Mouse (Mus musculus): ENCODE data around the gene Hsd17b6. TPM values are rescaled to one million over a fixed set of nuclear protein-coding genes. Genes with fewer than 3 reads are reported as not detected.

Gene Hsd17b6
- polyA plus RNA-seq, 1 experiment from 2014 or later, result not detected

Other genes starting within 250 kb of the Hsd17b6 start
- gene Rdh1, start 247.9 kb downstream of the Hsd17b6 start, polyA plus RNA-seq (2014; fragmentation: Nextera tagmentation; extraction: Ambion mirVana), result 0.05 and 0.07 TPM in 2 replicates
- gene Rdh16f1, start 247.8 kb downstream of the Hsd17b6 start, polyA plus RNA-seq (2014; fragmentation: Nextera tagmentation; extraction: Ambion mirVana), result 0.26 TPM in 1 of 2 replicates, not detected in the other
- 0.32 TPM in 1 of 2 replicates, not detected in the other for gene Rdh9, start 231.2 kb downstream of the Hsd17b6 start, polyA plus RNA-seq (2014; fragmentation: Nextera tagmentation; extraction: Ambion mirVana)
- 0.07 and 0.14 TPM in 2 replicates for gene Rdh16, start 206.5 kb downstream of the Hsd17b6 start, polyA plus RNA-seq (2014; fragmentation: Nextera tagmentation; extraction: Ambion mirVana)
- gene Rdh19, start 157.7 kb downstream of the Hsd17b6 start, polyA plus RNA-seq (2014; fragmentation: Nextera tagmentation; extraction: Ambion mirVana), result not detected in 2 replicates
- not detected in 2 replicates for gene Rdh16f2, start 141.1 kb downstream of the Hsd17b6 start, polyA plus RNA-seq (2014; fragmentation: Nextera tagmentation; extraction: Ambion mirVana)
- gene Rdh7, start 118.8 kb downstream of the Hsd17b6 start, polyA plus RNA-seq (2014; fragmentation: Nextera tagmentation; extraction: Ambion mirVana), result not detected in 2 replicates
- not detected in 2 replicates for gene Sdr9c7, start 109.1 kb downstream of the Hsd17b6 start, polyA plus RNA-seq (2014; fragmentation: Nextera tagmentation; extraction: Ambion mirVana)
- 98.1 and 100.0 TPM in 2 replicates for gene Prim1, start 7.6 kb upstream of the Hsd17b6 start, polyA plus RNA-seq (2014; fragmentation: Nextera tagmentation; extraction: Ambion mirVana)
- gene Naca, start 28.0 kb upstream of the Hsd17b6 start, polyA plus RNA-seq (2014; fragmentation: Nextera tagmentation; extraction: Ambion mirVana), result 967 and 1,287 TPM in 2 replicates
- gene Ptges3, start 51.3 kb upstream of the Hsd17b6 start, polyA plus RNA-seq (2014; fragmentation: Nextera tagmentation; extraction: Ambion mirVana), result 566 and 622 TPM in 2 replicates
- 2,294 and 2,764 TPM in 2 replicates for gene Atp5b, start 75.7 kb upstream of the Hsd17b6 start, polyA plus RNA-seq (2014; fragmentation: Nextera tagmentation; extraction: Ambion mirVana)
- gene Baz2a, start 84.0 kb upstream of the Hsd17b6 start, polyA plus RNA-seq (2014; fragmentation: Nextera tagmentation; extraction: Ambion mirVana), result 17.6 and 33.7 TPM in 2 replicates
- gene Rbms2, start 172.7 kb upstream of the Hsd17b6 start, polyA plus RNA-seq (2014; fragmentation: Nextera tagmentation; extraction: Ambion mirVana), result 35.6 and 36.0 TPM in 2 replicates
- gene Gls2, start 186.8 kb upstream of the Hsd17b6 start, polyA plus RNA-seq (2014; fragmentation: Nextera tagmentation; extraction: Ambion mirVana), result 0.89 and 1.1 TPM in 2 replicates
- gene Spryd4, start 204.2 kb upstream of the Hsd17b6 start, polyA plus RNA-seq (2014; fragmentation: Nextera tagmentation; extraction: Ambion mirVana), result 31.1 and 34.8 TPM in 2 replicates
- gene Mip, start 218.2 kb upstream of the Hsd17b6 start, polyA plus RNA-seq (2014; fragmentation: Nextera tagmentation; extraction: Ambion mirVana), result not detected in 2 replicates
- gene Timeless, start 224.5 kb upstream of the Hsd17b6 start, polyA plus RNA-seq (2014; fragmentation: Nextera tagmentation; extraction: Ambion mirVana), result 47.8 and 68.2 TPM in 2 replicates
- gene Apon, start 246.5 kb upstream of the Hsd17b6 start, polyA plus RNA-seq (2014; fragmentation: Nextera tagmentation; extraction: Ambion mirVana), result 0.29 and 0.70 TPM in 2 replicates

Data from kidney, embryonic 14.5 days (tissue).